Mouse (Mus musculus) heart, embryonic 11.5 days (tissue): Measurements from ENCODE around the gene Pf4. TPM values are rescaled to one million over a fixed set of nuclear protein-coding genes. Genes with fewer than 3 reads are reported as not detected.
A peak's percentile ranks its signal among the peaks of the same experiment; 100 is the strongest.

Source experiments
- ATAC-seq: fragments of 200-750 bp; cut with Nextera tagmentation; replicated peaks from 2 replicates; pipeline ENCODE4 v1.8.0; 2017; ENCODE audit warnings: moderate library complexity; ENCODE audit not compliant: insufficient number of reproducible peaks, low FRiP score, low TSS enrichment
- H3K27ac ChIP-seq: fragments of 300-500 bp; sonication (generic); 2 replicates; pipeline ENCODE4 v1.5.1; 2014; ENCODE audit warnings: mild to moderate bottlenecking, low read depth, low read length
- H3K27me3 ChIP-seq: fragments of 300-500 bp; sonication (generic); 2 replicates; pipeline ENCODE4 v1.6.1; 2014; ENCODE audit warnings: mild to moderate bottlenecking, low read length, mixed read lengths; ENCODE audit not compliant: control insufficient read depth, insufficient read depth
- H3K36me3 ChIP-seq: fragments of 300-500 bp; sonication (generic); 2 replicates; pipeline ENCODE4 v1.6.1; 2014; ENCODE audit warnings: mild to moderate bottlenecking, low read length, moderate library complexity, mixed read lengths; ENCODE audit not compliant: control insufficient read depth, insufficient read depth
- H3K4me1 ChIP-seq: fragments of 300-500 bp; sonication (generic); 2 replicates; pipeline ENCODE4 v1.6.1; 2014; ENCODE audit warnings: low read length; ENCODE audit not compliant: control insufficient read depth, insufficient read depth
- H3K4me2 ChIP-seq: fragments of 300-500 bp; sonication (generic); 2 replicates; pipeline ENCODE4 v1.6.1; 2014; ENCODE audit warnings: mild to moderate bottlenecking, moderate library complexity
- H3K4me3 ChIP-seq: fragments of 300-500 bp; sonication (generic); 2 replicates; pipeline ENCODE4 v1.5.1; 2014; ENCODE audit warnings: low read depth, low read length
- H3K9ac ChIP-seq: fragments of 300-500 bp; sonication (generic); 2 replicates; pipeline ENCODE4 v1.6.1; 2014; ENCODE audit warnings: mild to moderate bottlenecking, low read depth, low read length, moderate library complexity
- H3K9me3 ChIP-seq: fragments of 300-500 bp; sonication (generic); replicated peaks from 2 replicates; pipeline ENCODE4 v1.6.1; 2016; ENCODE audit warnings: low read length; ENCODE audit not compliant: control insufficient read depth
- WGBS: fragments of 180-500 bp; shearing (Covaris S2); extraction: QIAGEN DNeasy Blood & Tissue Kit; methylation state at CpG from one replicate; pipeline ENCODE4 v1.1.7; 2014; ENCODE audit not compliant: insufficient replicate concordance; 5-methylcytosine and 5-hydroxymethylcytosine counted together
- polyA plus RNA-seq: library from polyadenylated mRNA; unstranded; fragments of >200 nt; fragmentation: Nextera tagmentation; extraction: Ambion mirVana; gene quantifications from 2 replicates; pipeline ENCODE4 v1.2.1, GENCODE M21; 2014

Gene Pf4
- polyA plus RNA-seq = 115 and 125 TPM in 2 replicates

GRCm38 (mm10) chr5:90771880-90772653, at the start of gene Pf4:
Gene Pf4, plus strand, starts transcription at chr5:90772435.
- Histone ChIP-seq H3K9me3 (no peaks in the 10 kb centered on the region), H3K4me1 (peaks cover 2% of the 10 kb centered on the region; the same call in 1 of the 2 replicates), H3K36me3 (no peaks in the 10 kb centered on the region), H3K9ac (no peak within 1 kb of the TSS), H3K4me2 (peak within 1 kb of the TSS; percentile 29), H3K27ac (no peak within 1 kb of the TSS), H3K27me3 (no peaks in the 10 kb centered on the region), H3K4me3 (no peak within 1 kb of the TSS)
- ATAC-seq = no peak
- WGBS = 63% methylated on average over 16 of the region's 16 CpGs

GRCm38 (mm10) chr5:90722656-90723055, 49.6 kb upstream of the Pf4 start:
- Histone ChIP-seq H3K4me1 (no peaks in the 10 kb centered on the region), H3K9me3 (no peaks in the 10 kb centered on the region), H3K27ac (no peak overlapping the region), H3K4me2 (no peak overlapping the region), H3K27me3 (no peaks in the 10 kb centered on the region), H3K9ac (no peak overlapping the region), H3K36me3 (no peaks in the 10 kb centered on the region), H3K4me3 (no peak overlapping the region)
- WGBS = 81% methylated on average over 3 of the region's 3 CpGs
- ATAC-seq = no peak

- H3K4me1 ChIP-seq = no peaks in the 10 kb centered on the region
- H3K4me3 ChIP-seq = no peak overlapping the region
- no peak overlapping the region for H3K9ac ChIP-seq
- no peak overlapping the region for H3K27ac ChIP-seq
- no peaks in the 10 kb centered on the region for H3K27me3 ChIP-seq
- H3K4me2 ChIP-seq = no peak overlapping the region
- no peaks in the 10 kb centered on the region for H3K36me3 ChIP-seq
- WGBS = 78% methylated on average over 3 of the region's 3 CpGs
- no peaks in the 10 kb centered on the region for H3K9me3 ChIP-seq
- no peak for ATAC-seq
Measured at GRCm38 (mm10) chr5:90728254-90728653, 44.0 kb upstream of the Pf4 start.

GRCm38 (mm10) chr5:90731480-90731879, 40.8 kb upstream of the Pf4 start:
- H3K9me3 ChIP-seq = no peaks in the 10 kb centered on the region
- H3K4me2 ChIP-seq = no peak overlapping the region
- no peaks in the 10 kb centered on the region for H3K36me3 ChIP-seq
- no peak overlapping the region for H3K4me3 ChIP-seq
- H3K4me1 ChIP-seq = no peaks in the 10 kb centered on the region
- no peaks in the 10 kb centered on the region for H3K27me3 ChIP-seq
- ATAC-seq = no peak
- H3K27ac ChIP-seq = no peak overlapping the region
- no peak overlapping the region for H3K9ac ChIP-seq
- WGBS = 74% methylated on average over 4 of the region's 4 CpGs

GRCm38 (mm10) chr5:90742029-90742428, 30.2 kb upstream of the Pf4 start:
- H3K4me3 ChIP-seq = no peak overlapping the region
- H3K27me3 ChIP-seq = no peaks in the 10 kb centered on the region
- H3K36me3 ChIP-seq = no peaks in the 10 kb centered on the region
- no peak overlapping the region for H3K4me2 ChIP-seq
- H3K9ac ChIP-seq = no peak overlapping the region
- no peaks in the 10 kb centered on the region for H3K4me1 ChIP-seq
- ATAC-seq = no peak
- WGBS = 65% methylated on average over 4 of the region's 4 CpGs
- H3K27ac ChIP-seq = no peak overlapping the region
- no peaks in the 10 kb centered on the region for H3K9me3 ChIP-seq

- no peak overlapping the region for H3K4me2 ChIP-seq
- no peak overlapping the region for H3K27ac ChIP-seq
- ATAC-seq = no peak
- H3K9ac ChIP-seq = no peak overlapping the region
- H3K4me3 ChIP-seq = no peak overlapping the region
- 0 out of 2 replicates have a peak, but pooled peaks cover 4% of the 10 kb centered on the region for H3K27me3 ChIP-seq
- no peaks in the 10 kb centered on the region for H3K9me3 ChIP-seq
- H3K36me3 ChIP-seq = no peaks in the 10 kb centered on the region
- 88% methylated on average over 1 of the region's 1 CpGs for WGBS
- H3K4me1 ChIP-seq = 0 out of 2 replicates have a peak, but pooled peaks cover 5% of the 10 kb centered on the region
Measured at GRCm38 (mm10) chr5:90753934-90754333, 18.3 kb upstream of the Pf4 start.

- 0 out of 2 replicates have a peak, but pooled peaks cover 8% of the 10 kb centered on the region for H3K4me1 ChIP-seq
- H3K9ac ChIP-seq = no peak overlapping the region
- H3K4me3 ChIP-seq = no peak overlapping the region
- H3K9me3 ChIP-seq = no peaks in the 10 kb centered on the region
- no peak for ATAC-seq
- no peaks in the 10 kb centered on the region for H3K36me3 ChIP-seq
- no peak overlapping the region for H3K27ac ChIP-seq
- 26% methylated on average over 5 of the region's 5 CpGs for WGBS
- H3K27me3 ChIP-seq = peaks cover 13% of the 10 kb centered on the region
- no peak overlapping the region for H3K4me2 ChIP-seq
Measured at GRCm38 (mm10) chr5:90758020-90758605, 14.1 kb upstream of the Pf4 start.

- whole genome bisulfite sequencing = 6% methylated on average over 32 of the region's 32 CpGs
Measured at GRCm38 (mm10) chr5:90759077-90760065, 12.9 kb upstream of the Pf4 start, which contains the start of gene Cxcl5. Gene Cxcl5, plus strand, starts transcription at chr5:90759360.

More at GRCm38 (mm10) chr5:90759077-90760065, 12.9 kb upstream of the Pf4 start, which contains the start of gene Cxcl5:
- no peaks in the 10 kb centered on the region for H3K36me3 ChIP-seq
- no peak for ATAC-seq
- H3K4me2 ChIP-seq = peak within 1 kb of the TSS; percentile 65
- H3K27ac ChIP-seq = no peak within 1 kb of the TSS
- H3K9ac ChIP-seq = no peak within 1 kb of the TSS; the same call in 1 of the 2 replicates
- H3K4me3 ChIP-seq = peak within 1 kb of the TSS; percentile 35
- peaks cover 13% of the 10 kb centered on the region for H3K27me3 ChIP-seq
- H3K4me1 ChIP-seq = 0 out of 2 replicates have a peak, but pooled peaks cover 8% of the 10 kb centered on the region
- no peaks in the 10 kb centered on the region for H3K9me3 ChIP-seq
